Mouse (Mus musculus): ENCODE data around the gene Dchs1.

The Dchs1 gene

DNA sequence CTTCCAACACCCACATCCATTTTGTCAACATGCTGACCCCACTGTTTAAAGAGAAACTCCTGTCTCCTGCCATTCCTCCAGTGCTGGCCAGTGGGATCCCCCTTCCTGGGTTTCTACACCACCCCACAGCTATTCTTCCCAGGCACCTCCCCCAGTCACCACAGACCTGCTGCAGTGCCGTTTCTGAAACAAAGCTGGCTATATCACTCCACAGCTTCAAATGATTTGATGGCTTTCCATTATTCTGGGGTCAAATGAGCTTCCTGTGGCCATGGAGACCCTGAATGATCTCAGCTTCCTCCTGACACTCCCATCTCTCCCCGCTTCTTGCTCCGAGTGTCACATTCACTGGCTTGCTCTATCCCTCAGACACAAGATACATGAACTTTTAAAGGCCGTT, 2.9 kb downstream of the Dchs1 start:
- no peak for DNase-seq (ENCODE audit: extremely low read depth, low read depth, low spot score)

DNA sequence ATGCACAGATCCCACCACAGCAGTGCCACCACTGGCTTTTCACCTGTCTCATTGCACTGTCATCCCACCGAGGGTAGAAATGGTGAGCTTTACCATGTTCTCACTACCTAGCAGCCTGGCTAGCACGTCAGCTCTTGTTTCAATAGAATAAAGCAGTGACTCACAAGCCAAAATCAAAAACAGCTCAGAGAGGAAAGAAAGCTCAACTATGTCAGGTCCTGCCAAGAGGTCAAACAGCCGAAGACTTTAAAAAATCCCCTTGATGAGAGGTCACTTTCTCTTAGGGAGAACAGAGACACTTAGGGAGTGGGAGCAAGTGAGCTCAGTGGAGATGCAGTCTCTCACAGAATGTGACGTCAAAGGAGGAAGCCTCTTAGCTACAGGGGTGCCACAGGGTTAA, 3.6 kb downstream of the Dchs1 start:
- no peak for DNase-seq (ENCODE audit: extremely low read depth, low read depth, low spot score)

DNA sequence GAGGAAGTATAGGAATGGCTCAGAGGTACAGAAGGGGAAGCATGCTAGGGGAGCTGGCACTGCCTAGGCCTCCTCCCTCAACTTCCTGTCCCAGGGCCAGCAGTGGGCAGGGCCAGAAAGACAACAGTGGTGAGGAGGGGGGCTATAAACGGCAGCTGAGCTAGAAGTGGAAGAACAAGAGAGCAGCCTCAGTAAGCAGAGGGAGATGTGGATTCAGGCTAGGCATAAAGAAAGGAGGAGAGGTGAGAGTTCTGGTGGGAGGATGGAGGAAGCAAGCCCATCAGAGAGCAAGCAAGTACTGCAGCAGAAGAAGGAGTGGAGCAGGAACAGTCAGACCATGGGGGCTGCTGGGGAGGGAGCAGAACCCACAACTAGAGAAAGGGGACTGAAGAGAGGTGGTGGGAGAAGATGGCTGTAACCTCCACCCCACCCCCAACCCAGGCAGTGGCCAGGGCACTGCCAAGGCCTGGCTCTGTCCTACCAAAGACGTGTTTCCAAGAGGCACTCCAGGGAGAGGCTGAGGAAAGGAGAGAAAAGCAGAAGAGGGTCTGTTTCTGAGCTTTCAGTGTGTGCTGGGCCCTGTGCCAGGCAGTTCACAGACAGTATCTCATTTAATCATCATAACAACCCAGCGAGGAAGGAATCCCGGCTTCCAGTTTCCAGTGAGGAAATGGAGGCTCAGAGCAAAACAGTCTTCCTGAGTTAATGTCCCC, 8.7 kb downstream of the Dchs1 start:
- no peak for DNase-seq (ENCODE audit: extremely low read depth, low read depth, low spot score)

DNA sequence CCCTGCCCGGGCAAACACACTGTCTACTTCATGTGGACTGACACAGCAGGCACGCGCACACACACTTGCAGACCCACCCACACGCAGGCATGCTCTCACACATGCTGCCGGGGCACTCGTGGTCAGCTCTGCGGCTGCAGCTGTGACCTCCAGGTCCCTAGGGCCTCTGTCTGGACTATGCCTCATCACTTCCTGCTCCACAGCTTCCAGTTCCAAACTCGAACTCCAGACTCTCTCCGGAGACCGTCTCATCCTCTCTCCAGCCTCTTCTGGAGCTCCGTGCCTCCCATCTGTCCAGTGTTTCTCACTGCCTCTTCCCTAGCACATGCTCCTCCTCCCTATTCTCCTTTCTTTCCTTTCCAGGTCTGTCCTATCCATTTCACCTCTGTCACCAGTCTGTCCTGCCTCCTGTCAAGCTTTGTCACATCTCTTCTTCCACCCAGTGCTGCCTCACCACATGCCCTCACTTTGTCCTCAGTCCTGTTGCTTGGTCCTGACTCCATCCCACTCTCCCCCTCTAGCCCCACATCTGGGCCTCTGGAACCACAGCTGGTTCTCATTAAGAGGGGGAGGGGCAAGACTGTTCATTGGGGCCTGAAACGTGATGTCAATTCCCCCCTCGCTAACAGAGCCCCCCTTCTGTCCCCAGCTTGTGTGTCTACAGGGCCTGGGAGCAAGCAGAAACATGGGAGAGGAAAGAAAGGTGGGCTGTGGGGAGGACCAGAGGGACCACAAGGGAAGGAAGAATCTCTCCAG, 9.5 kb downstream of the Dchs1 start:
- DNase-seq (ENCODE audit: extremely low read depth, low read depth, low spot score), result no peak

DNA sequence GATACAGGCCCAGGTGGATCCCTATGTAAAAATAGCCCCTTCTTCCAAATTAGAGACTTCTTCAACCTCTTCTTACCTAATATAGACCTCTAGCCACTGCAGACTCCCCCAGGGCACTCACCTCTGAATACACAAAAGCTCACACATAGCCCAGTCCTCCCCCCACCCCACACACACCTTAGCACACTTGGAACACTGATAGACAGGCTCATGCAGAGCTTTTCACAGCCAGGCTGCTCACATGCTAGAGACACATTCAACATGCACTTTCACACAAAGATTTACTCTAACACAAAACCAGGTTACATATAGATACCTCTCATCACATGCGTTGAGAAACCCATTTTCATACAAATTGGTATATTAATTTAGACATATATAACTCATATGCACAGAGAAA, 10.1 kb downstream of the Dchs1 start:
- no peak for DNase-seq (ENCODE audit: extremely low read depth, low read depth, low spot score)

DNA sequence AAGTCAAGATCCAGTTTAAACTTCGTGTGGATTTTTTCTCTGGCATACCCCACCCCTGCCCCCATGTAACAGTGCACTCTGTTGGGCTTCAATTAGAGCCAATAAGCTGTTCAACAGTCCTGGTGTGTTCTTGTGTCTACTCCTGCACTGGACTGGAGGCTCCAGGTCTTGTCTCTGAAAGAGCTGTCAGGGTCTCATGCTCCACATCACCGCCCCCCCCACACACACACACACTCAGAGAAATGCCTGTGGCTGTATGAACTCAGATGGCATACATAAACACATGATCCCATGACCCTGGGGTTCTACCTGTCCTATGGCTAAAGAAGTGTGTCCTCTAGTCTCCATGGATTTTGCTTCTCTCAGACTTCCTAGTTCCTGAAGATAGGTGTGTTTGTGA, 11.4 kb downstream of the Dchs1 start:
- no peak for DNase-seq (ENCODE audit: extremely low read depth, low read depth, low spot score)

DNA sequence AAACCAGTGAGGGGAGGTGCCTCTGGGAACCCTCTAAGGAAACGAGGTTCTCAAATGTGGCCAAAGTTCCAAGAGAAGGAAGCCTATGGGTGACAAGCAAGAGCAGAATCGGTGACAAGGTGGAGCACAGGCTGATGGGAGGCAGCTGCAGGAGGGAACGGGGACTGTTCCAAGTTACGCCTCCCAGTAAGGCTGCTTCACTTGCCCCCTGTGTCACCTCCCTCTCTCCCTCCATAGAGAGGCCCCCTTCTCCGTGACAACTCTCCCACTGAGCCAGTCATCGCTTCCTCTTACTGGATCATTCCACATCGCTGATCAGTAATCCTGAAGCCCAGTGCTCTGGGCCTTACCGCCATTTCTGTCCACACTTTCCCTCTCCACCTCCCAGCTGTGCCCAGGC, 12.8 kb downstream of the Dchs1 start:
- DNase-seq (ENCODE audit: extremely low read depth, low read depth, low spot score), result no peak

DNA sequence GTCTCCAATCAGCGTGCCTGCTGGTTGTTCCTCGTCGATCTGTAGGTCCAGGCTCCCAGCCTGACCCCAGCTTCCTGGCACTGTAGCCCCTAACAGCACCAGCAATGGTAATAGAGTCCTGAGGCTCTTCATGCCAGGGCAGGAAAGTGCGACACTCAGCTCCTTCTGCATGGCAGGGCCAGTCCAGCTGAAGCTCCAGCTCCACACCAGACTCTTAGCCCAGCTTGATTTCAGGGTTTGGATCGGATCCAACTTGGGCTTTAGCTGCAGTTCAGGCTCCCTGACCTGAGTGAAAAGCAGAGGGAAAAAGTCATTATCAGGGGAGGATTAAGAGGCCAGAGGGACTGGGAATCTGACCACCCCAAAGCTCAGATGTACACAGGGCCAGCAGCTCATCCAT, 14.4 kb downstream of the Dchs1 start:
- DNase-seq (ENCODE audit: extremely low read depth, low read depth, low spot score), result no peak

DNA sequence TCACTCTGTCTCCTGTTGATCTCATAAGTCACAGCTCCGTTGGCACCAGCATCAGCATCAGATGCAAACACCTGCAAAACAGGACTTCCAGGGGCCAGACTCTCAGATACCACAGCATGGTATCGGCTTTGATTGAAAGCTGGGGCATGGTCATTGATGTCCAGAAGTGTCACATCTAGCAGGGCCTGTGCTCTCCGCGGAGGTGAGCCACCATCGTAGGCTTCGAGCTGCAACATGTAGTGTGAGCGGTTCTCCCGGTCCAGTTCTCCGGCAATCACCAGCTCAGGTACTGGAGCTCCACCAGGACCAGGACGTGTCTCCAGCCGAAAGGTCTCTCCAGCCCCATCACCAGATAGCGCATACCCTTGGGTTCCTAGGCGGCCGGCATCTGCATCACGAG, 15.1 kb downstream of the Dchs1 start:
- DNase-seq (ENCODE audit: extremely low read depth, low read depth, low spot score), result no peak

DNA sequence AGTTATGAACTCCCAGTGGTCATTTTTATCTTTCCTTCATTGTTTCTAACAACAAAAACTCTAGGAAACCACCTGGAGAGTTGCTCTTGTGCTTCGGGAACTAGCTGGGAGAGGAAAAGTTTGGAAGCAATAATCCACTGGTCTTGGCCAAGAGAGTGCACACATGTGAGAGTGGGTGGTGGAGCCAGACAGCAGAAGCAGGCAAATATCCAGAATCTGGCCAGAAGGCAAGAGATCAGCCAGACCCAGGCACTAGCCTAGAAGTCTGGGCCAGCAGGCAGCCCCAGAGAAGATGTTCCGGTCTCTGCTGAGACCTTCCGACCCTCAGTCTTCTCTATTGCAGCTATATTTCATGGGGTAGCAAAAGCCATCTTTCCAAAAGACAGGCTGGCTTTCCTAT, 17.5 kb downstream of the Dchs1 start:
- no peak for DNase-seq (ENCODE audit: extremely low read depth, low read depth, low spot score)

DNA sequence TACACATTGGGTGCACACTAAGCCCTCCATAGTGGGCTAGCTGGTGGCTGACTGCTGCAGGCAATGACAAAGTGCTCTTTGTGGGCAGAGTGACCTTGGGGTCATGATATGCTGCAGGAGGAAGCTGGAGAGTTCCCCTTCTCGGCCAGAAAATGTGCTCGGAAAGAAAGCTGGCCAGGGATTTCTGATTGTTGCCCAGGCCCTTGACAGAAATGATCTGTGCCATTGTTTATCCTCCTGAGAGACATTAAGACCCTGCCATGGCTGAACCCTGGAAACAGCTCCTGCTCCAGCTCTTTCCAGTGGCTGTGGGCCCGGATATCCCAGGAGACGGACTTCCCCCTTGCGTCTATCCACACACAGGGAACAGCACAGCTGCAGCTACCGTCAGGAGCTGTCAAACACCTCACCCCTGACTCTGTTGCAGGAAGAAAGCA, 19.7 kb downstream of the Dchs1 start:
- no peak for DNase-seq (ENCODE audit: extremely low read depth, low read depth, low spot score)

DNA sequence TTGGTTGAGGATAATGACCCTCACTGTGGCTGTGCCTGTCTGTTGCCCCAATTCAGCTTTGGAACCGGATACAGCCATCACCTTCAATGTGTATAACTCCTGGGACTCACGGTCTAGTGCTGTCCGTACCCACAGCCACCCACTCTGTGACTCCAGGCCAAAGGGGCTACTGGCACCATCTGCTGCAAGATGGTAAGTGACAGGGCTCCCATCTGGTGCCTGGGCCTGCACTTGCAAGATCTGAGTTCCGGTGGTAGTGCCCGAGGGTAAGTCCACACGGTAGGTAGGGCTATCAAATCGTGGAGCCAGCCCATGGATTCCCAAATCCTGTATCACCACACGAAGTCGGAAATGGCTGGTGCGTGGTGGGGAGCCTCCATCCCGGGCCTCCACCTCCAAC, 23.1 kb downstream of the Dchs1 start:
- no peak for DNase-seq (ENCODE audit: extremely low read depth, low read depth, low spot score)

DNA sequence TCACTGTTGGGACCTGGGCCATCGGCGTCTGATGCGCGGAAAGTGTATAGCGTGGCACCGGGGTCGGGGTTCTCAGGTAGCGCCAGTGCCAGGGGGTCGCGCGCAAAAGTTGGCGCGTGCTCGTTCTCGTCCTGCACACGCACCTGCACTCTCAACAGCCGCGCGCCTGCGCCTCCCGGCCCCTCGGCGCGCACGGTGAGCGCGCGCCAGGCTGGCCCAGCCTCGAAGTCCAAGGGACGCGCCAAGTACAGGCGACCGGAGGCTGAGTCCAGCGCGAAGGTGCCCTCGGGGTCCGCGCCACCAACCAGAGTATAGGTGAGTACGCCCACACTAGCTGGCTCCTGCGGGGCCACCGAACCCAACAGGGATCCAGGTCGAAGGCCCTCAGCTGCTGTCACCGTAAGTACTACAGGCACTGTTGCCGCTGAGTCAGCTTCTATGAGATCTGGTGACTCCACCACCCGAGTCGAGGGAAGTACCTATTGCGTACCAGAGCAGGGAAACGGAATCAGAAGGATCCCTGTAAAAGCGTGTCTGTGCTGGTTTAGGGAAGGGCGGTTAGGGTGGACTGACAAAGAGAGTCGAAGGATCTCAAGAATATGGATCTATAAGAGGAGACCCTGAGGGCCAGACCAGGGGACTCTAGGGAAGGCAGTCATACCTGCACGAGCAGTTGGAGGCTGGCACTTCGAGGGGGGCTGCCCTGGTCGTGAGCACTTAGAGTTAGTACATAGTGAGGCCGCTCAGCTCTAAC, 24.8 kb downstream of the Dchs1 start:
- no peak for DNase-seq (ENCODE audit: extremely low read depth, low read depth, low spot score)

DNA sequence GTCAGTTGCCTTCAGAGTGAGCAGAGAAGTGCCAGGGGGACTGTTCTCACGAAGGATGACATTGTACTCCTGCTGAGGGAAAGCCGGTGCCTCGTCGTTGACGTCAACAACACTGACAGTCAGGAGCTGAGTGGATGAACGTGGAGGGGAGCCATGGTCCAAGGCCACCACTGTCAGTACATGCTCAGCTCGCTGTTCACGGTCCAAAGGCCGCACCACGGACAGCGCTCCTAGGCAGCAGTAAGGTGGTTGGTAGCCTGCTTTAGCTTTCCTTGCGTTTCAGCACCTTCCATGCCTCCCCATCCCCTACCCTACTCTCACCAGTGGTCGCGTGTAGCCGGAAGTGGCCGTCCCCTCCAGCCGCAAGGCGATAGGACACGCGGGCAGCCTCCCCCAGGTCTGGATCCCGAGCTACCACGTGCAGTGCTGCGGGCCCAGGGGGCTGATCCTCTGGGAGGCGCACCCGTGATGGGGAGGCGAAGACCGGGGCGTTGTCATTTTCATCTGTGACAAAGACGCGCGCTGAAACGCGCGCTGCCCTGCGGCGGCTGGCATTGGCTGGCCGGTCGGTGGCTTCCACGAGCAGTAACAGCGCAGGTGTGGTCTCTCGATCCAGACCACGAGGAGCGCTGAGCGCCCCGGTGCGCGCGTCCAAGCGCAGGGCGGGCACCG, 25.5 kb downstream of the Dchs1 start:
- DNase-seq (ENCODE audit: extremely low read depth, low read depth, low spot score), result no peak

DNA sequence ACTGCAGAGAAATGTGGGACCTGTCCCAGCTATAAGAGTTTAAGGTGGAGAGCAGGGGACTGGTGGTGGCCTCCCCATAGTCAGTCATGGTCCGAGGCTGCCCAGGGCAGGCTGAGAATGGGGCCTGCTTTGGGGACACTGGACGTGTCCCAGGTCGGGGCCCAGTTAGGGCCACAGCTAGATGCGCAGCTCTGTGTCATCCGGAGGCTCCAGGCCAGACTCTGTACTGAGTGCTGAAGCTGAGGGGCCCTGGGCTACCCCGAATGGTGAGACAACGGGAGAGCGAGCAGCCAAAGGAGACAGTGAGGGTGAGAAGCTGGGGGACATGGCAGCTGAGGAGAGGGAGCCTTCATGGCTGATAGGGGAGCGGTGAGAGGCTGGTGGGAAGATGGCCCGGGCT, 34.2 kb downstream of the Dchs1 start:
- no peak for DNase-seq (ENCODE audit: extremely low read depth, low read depth, low spot score)

DNA sequence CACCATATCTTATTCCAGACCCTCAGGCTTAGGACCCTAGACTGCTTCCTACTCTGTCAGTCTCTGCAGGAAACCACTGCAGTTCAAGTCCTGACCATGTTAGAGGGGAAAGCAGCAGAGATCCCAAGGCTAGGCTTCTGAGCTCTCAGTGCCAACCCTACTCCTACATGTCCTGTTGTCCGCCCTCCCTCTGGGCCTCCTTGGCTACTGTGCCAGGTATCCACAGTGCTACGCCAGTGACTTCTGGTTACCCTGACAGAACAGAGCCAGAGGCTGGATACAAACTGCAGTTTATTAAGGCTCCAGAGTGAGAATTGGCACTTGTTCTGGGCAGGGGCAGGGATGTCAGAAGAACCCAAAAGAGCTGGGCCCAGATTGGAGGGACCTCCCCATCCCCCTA, 34.7 kb downstream of the Dchs1 start:
- DNase-seq (ENCODE audit: extremely low read depth, low read depth, low spot score), result no peak

DNA sequence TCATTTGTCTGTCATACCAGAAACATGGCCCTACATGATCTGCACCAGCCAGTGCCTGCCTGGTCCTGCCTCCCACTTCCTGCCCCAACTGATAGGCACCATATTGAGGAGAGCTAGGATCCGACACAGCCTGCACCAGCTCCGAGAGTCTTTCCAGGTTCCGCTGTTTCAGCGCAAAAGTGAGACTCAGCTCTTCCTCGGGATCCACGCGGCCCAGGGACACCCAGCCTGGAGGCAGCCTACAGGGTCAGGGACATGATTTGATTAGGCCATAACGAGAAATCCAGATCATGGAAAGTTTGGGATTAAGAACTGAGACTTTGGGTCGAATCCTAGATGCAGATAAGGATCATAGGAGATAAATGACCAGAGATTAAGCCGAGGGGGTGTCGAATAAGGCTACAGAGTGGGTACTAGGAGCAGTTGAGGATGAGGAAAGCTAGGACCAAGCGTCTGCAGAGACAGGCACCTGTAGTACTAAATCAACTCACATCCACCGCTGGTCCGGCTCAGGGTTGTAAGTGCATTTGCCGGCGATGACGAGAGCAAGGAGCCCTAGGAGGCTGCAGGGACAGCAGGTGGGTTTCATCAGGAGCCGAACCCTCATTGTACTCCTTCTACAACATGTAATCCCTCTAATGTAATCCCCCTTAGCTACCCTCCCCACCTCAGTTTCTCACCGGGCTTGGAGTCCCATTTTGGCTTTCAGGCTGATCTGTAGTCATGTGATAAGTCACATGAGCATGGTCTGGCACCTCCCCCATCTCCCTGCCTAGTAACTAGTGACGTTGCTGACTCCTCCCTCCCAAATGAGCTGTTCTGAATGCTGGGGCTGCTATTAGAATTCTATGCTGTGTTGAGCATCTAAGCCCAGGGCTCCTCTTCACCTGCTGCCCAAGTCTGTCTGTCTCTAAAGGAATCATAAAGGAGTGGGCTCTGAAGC, 35.7 kb downstream of the Dchs1 start, which contains the start of gene Tpp1:
Gene Tpp1 (minus strand): TSS at position 745 of the 943 bp plus-strand sequence.
- DNase-seq (ENCODE audit: extremely low read depth, low read depth, low spot score), result no peak

DNA sequence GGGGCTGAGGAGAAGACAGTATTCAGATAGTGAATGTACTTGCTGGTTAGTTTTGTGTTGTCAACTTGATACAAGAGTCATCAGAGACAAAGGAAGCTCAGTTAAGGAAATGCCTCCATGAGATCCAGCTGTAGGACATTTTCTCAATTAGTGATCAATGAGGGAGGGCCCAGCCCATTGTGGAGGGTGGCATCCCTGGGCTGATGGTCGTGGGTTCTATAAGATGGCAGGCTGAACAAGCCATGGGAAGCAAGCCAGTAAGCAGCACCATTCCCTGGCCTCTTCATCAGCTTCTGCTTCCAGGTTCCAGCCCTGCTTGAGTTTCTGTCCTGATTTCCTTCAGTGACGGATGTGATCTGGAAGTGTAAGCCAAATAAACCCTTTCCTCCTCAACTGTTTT, 39.7 kb downstream of the Dchs1 start:
- DNase-seq (ENCODE audit: extremely low read depth, low read depth, low spot score), result no peak

DNA sequence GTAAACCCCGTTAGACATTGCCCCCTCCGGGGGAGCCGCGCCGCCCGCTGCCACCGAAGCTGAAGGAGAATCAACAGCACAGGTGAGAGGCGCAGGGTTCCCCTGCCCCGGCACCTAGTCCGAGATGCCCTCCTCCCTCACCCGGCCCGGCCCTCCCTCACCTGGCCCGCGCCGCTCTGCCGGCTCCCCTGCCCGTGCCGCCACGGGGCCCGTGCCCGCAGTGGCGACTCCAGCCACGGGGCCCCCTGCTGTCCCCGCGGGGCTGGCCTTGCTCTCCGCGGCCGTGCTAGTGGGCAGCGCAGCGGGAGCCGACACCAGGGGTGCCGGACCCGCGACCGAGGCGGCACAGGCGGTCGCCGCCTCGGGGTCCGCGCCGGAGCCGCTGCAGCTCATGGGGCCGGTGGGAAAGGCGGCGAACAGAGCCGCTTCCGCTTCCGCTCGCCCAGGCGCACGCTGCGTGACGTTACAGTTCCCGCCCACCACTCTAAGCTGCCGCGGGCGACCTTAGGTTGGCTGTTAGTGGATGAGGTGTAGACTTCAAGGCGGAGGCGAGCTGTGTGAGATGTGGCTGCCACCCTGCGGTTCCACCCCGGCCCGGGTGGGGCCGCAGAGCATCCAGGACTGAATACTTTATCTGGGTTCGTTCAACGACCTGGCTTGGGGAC, 43.4 kb downstream of the Dchs1 start, which contains the start of gene Taf10:
Gene Taf10 (minus strand): TSS at position 436 of the 665 bp plus-strand sequence.
- DNase-seq (ENCODE audit: extremely low read depth, low read depth, low spot score), result no peak
